Mouse (Mus musculus): ENCODE results near the gene Erc2. TPM values are rescaled to one million over a fixed set of nuclear protein-coding genes. Genes with fewer than 3 reads are reported as not detected.

The Erc2 gene
- polyA plus RNA-seq, 1 experiment from 2014 or later, result 110 TPM

DNA sequence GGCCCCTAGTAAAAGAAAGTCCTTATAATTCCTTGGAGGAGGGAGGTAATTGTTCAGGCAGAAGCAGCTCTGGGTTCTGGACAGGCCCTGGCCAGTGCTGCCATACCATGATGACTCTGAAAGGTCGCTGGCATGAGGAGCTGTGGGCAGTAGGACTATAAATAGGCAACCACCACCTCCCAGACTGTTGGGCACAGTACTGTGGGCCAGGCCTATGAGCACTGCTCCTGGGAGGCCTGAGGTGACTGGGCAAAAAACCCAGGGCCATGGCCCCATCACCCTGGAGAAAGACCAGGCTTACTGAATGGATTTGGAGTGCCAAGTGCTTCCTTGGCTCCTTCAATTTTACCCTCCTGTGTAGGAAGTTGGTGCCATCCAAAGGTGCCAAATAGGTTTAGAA, 898.9 kb downstream of the Erc2 start:
- no peaks in the 10 kb centered on the region for H3K4me1 ChIP-seq
- no peak for ATAC-seq (replicated peaks)
- no peak overlapping the region for H3K4me3 ChIP-seq
- no peak overlapping the region for H3K4me2 ChIP-seq
- no peak overlapping the region for H3K27ac ChIP-seq
- no peaks in the 10 kb centered on the region for H3K9me3 ChIP-seq
- peaks cover 6% of the 10 kb centered on the region for H3K27me3 ChIP-seq (replicated peaks)
- no peaks in the 10 kb centered on the region for H3K36me3 ChIP-seq (replicated peaks)
- 82% methylated on average over 1 of the region's 1 CpGs for WGBS
- H3K9ac ChIP-seq, result no peak overlapping the region

DNA sequence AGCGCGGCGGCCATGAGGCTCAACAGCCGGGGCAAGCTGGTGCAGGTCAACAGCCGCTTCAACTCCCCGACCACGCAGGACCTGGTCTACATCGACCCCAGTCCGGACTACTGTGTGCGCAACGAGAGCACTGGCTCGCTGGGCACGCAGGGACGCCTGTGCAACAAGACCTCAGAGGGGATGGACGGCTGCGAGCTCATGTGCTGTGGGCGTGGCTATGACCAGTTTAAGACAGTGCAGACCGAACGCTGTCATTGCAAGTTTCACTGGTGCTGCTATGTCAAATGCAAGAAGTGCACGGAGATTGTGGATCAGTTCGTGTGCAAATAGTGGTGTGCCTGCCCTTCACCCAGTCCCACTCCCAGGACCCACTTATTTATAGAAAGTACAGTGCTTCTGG, 900.4 kb downstream of the Erc2 start:
- H3K36me3 ChIP-seq (replicated peaks), result no peaks in the 10 kb centered on the region
- H3K4me1 ChIP-seq, result no peaks in the 10 kb centered on the region
- 79% methylated on average over 21 of the region's 21 CpGs for WGBS
- H3K9ac ChIP-seq, result no peak overlapping the region
- no peak for ATAC-seq (replicated peaks)
- H3K4me2 ChIP-seq, result no peak overlapping the region
- no peak overlapping the region for H3K27ac ChIP-seq
- no peak overlapping the region for H3K4me3 ChIP-seq
- H3K27me3 ChIP-seq (replicated peaks), result peaks cover 6% of the 10 kb centered on the region
- no peaks in the 10 kb centered on the region for H3K9me3 ChIP-seq

DNA sequence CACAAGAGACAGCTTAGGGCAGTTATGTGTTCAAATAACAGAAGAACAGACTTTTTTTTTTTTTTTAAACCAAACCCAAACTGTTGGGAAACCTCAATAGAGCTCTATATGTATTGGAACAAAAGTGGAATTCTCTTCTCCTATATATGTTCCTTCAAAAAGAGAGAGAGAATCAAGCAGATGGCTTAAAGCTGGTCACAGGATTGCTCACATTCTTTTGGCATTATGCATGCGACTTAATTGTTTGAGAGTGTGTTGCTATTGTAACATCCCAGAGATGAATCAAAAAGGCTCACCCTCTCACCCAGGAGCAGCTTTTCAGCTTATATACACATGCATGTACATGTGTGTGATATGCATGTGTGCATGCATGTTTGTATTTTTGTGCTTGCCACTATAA, 903.3 kb downstream of the Erc2 start:
- no peaks in the 10 kb centered on the region for H3K4me1 ChIP-seq
- H3K36me3 ChIP-seq (replicated peaks), result no peaks in the 10 kb centered on the region
- H3K4me3 ChIP-seq, result no peak overlapping the region
- ATAC-seq (replicated peaks), result no peak
- no peaks in the 10 kb centered on the region for H3K9me3 ChIP-seq
- no peak overlapping the region for H3K4me2 ChIP-seq
- H3K27me3 ChIP-seq (replicated peaks), result no peaks in the 10 kb centered on the region
- H3K9ac ChIP-seq, result no peak overlapping the region
- 55% methylated on average over 1 of the region's 1 CpGs for WGBS
- no peak overlapping the region for H3K27ac ChIP-seq

Other genes starting within 250 kb of the Erc2 start
- 16.7 and 18.6 TPM in 2 replicates for gene Fam208a, start 193.6 kb upstream of the Erc2 start, polyA plus RNA-seq (2015; fragmentation: Nextera tagmentation; extraction: Ambion mirVana)
- 14.5 and 16.1 TPM in 2 replicates for gene Ccdc66, start 114.0 kb upstream of the Erc2 start, polyA plus RNA-seq (2015; fragmentation: Nextera tagmentation; extraction: Ambion mirVana)

Data from midbrain, embryonic 15.5 days (tissue).